Mouse (Mus musculus): Measurements from ENCODE around the gene Slco2a1.

- no peak for TF ChIP-seq CTCF (conservative IDR thresholded peaks at IDR 0.05; ENCODE audit: low read length)
- no peak for TF ChIP-seq POU5F1 (IDR thresholded peaks at IDR 0.05; ENCODE audit: borderline replicate concordance, low read length)
- no peak for TF ChIP-seq NANOG (IDR thresholded peaks at IDR 0.05; ENCODE audit: borderline replicate concordance, low read length)
Observed at GRCm38 (mm10) chr9:103090116-103090875, 101.8 kb downstream of the Slco2a1 start.

Data from E14TG2a.4 (cell line).